Mouse (Mus musculus) heart, postnatal 0 days (tissue): ENCODE measurements around the gene Tmem56.

Experiments used
- CTCF ChIP-seq: IDR thresholded peaks from 2 replicates; pipeline ENCODE4 v1.5.1; 2016; ENCODE audit warnings: antibody characterized with exemption, control low read depth, low read depth
- EP300 ChIP-seq: IDR thresholded peaks from 2 replicates; pipeline ENCODE4 v1.6.1; 2016; ENCODE audit warnings: antibody characterized with exemption, low read depth

DNA sequence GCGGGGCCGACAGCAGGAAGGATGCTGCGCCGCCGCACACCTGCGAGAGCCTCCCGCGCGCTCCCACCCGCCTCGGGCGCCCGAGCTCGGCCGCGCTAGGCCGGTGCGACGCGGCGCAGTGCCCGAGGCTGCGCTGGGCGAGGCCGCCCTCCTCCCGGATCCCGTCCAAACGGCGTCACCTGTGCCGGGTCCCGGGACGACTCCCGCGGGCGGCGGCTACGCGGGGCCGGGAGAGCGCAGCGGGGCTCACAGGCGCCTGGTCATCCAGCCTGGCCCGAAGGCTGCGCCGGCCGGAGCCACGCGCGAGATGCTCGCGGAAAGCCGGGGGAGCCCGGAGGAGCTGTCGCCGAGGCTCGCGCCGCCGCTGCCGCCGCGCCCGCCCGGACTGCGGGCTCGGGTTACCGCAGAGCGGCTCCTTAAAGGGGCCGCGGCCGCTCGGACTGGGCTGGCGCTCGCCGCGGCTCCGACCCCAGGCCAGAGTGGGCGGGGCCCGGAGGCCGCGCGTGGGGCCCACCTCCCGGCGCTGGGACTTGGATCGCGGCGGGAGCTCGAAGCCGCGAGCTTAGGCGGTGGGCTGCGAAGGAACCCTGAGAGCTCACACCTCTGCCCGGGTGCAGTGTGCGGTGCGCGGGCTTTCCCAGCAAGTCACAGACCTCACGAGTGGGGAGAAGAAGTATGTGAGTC is 20.2 kb downstream of the Tmem56 start:
- TF ChIP-seq CTCF (no peak), EP300 (no peak)
